Mouse (Mus musculus) midbrain, embryonic 15.5 days (tissue): ENCODE measurements at regions not wholly inside any gene's neighbourhood (a gene's known extent, or its start where the extent isn't known, plus 50 kb on each side); places are given as distances from the start of the nearest gene placed in this dataset.

Experiments
- ATAC-seq: fragments of 200-750 bp; cut with Nextera tagmentation; replicated peaks from 2 replicates; pipeline ENCODE4 v1.8.0; 2017; ENCODE audit warnings: moderate TSS enrichment
- H3K27ac ChIP-seq: fragments of 300-500 bp; sonication (generic); 2 replicates; pipeline ENCODE4 v1.5.1; 2015; ENCODE audit warnings: mild to moderate bottlenecking, inconsistent platforms
- H3K27me3 ChIP-seq: fragments of 300-500 bp; sonication (generic); replicated peaks from 2 replicates; pipeline ENCODE4 v1.6.1; 2015; ENCODE audit warnings: inconsistent platforms
- H3K36me3 ChIP-seq: fragments of 300-500 bp; sonication (generic); replicated peaks from 2 replicates; pipeline ENCODE4 v1.6.1; 2015; ENCODE audit warnings: inconsistent platforms
- H3K4me1 ChIP-seq: fragments of 300-500 bp; sonication (generic); 2 replicates; pipeline ENCODE4 v1.6.1; 2015; ENCODE audit warnings: inconsistent platforms
- H3K4me2 ChIP-seq: fragments of 300-500 bp; sonication (generic); 2 replicates; pipeline ENCODE4 v1.6.1; 2015; ENCODE audit warnings: inconsistent platforms, mild to moderate bottlenecking, moderate library complexity
- H3K4me3 ChIP-seq: fragments of 300-500 bp; sonication (generic); 2 replicates; pipeline ENCODE4 v1.5.1; 2015; ENCODE audit warnings: mild to moderate bottlenecking, inconsistent platforms
- H3K9ac ChIP-seq: fragments of 300-500 bp; sonication (generic); 2 replicates; pipeline ENCODE4 v1.6.1; 2015; ENCODE audit warnings: mild to moderate bottlenecking, inconsistent platforms
- H3K9me3 ChIP-seq: fragments of 300-500 bp; sonication (generic); 2 replicates; pipeline ENCODE4 v1.6.1; 2016; ENCODE audit warnings: inconsistent platforms
- WGBS: fragments of 180-500 bp; shearing (Covaris S2); methylation state at CpG from one replicate; pipeline ENCODE4 v1.1.7; 2015; ENCODE audit warnings: mixed read lengths; 5-methylcytosine and 5-hydroxymethylcytosine counted together

- 37% methylated on average over 3 of the region's 3 CpGs for WGBS
- H3K9me3 ChIP-seq, result no peaks in the 10 kb centered on the region
- ATAC-seq, result no peak
- H3K9ac ChIP-seq, result no peak overlapping the region
- no peak overlapping the region for H3K4me3 ChIP-seq
- no peak overlapping the region for H3K4me2 ChIP-seq
- H3K4me1 ChIP-seq, result no peaks in the 10 kb centered on the region
- no peaks in the 10 kb centered on the region for H3K27me3 ChIP-seq
- H3K36me3 ChIP-seq, result no peaks in the 10 kb centered on the region
- H3K27ac ChIP-seq, result no peak overlapping the region
These were observed 79.1 kb downstream of the Cyp26b1 start for GRCm38 (mm10) chr6:84514623-84515022.

- WGBS, result 91% methylated on average over 3 of the region's 3 CpGs
- ATAC-seq, result no peak
- no peak overlapping the region for H3K4me3 ChIP-seq
These were observed 85.1 kb downstream of the Cyp26b1 start for GRCm38 (mm10) chr6:84508598-84508997.

DNA sequence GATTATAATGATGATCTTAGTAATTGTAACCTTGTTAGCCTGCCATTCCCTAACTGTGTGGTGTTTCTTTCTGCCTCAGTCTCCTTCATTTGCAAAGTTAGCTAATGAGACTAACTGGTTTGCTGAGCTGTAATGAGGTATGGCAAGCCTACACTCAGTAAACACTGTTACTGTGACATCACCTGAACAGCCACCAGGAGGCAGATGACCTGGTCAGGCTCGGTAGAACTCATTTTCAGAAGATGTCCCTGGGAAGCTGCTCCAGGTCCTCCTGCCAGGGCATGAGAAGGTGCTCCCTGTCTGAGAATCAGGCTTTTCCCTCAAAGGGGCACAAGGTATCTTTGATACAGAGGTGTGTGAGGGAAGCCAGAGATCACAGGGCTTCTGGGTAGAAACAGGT, 87.0 kb downstream of the Cyp26b1 start:
- H3K4me1 ChIP-seq, result no peaks in the 10 kb centered on the region
- H3K27me3 ChIP-seq, result no peaks in the 10 kb centered on the region
- no peak overlapping the region for H3K4me3 ChIP-seq
- H3K36me3 ChIP-seq, result no peaks in the 10 kb centered on the region
- H3K9me3 ChIP-seq, result no peaks in the 10 kb centered on the region
- H3K9ac ChIP-seq, result no peak overlapping the region
- H3K4me2 ChIP-seq, result no peak overlapping the region
- H3K27ac ChIP-seq, result no peak overlapping the region
- ATAC-seq, result no peak
- WGBS, result 30% methylated on average over 1 of the region's 1 CpGs

More at GRCm38 (mm10) chr6:84508598-84508997, 85.1 kb downstream of the Cyp26b1 start:
- H3K27me3 ChIP-seq, result no peaks in the 10 kb centered on the region
- H3K4me2 ChIP-seq, result no peak overlapping the region
- no peaks in the 10 kb centered on the region for H3K36me3 ChIP-seq
- no peak overlapping the region for H3K9ac ChIP-seq
- no peaks in the 10 kb centered on the region for H3K9me3 ChIP-seq
- no peak overlapping the region for H3K27ac ChIP-seq
- H3K4me1 ChIP-seq, result no peaks in the 10 kb centered on the region

GRCm38 (mm10) chr6:84500255-84500886, 93.3 kb downstream of the Cyp26b1 start:
- H3K4me2 ChIP-seq, result no peak overlapping the region
- H3K9ac ChIP-seq, result no peak overlapping the region
- H3K4me3 ChIP-seq, result no peak overlapping the region
- H3K9me3 ChIP-seq, result no peaks in the 10 kb centered on the region
- no peaks in the 10 kb centered on the region for H3K4me1 ChIP-seq
- no peaks in the 10 kb centered on the region for H3K27me3 ChIP-seq
- no peak overlapping the region for H3K27ac ChIP-seq
- no peaks in the 10 kb centered on the region for H3K36me3 ChIP-seq
- ATAC-seq, result no peak
- WGBS, result 45% methylated on average over 13 of the region's 13 CpGs

- no peak for ATAC-seq
- Histone ChIP-seq H3K9ac (no peak overlapping the region), H3K27me3 (no peaks in the 10 kb centered on the region), H3K36me3 (no peaks in the 10 kb centered on the region), H3K4me3 (no peak overlapping the region), H3K4me1 (no peaks in the 10 kb centered on the region), H3K4me2 (no peak overlapping the region), H3K27ac (no peak overlapping the region), H3K9me3 (no peaks in the 10 kb centered on the region)
- WGBS, result 89% methylated on average over 9 of the region's 9 CpGs
These were observed 95.6 kb downstream of the Cyp26b1 start for GRCm38 (mm10) chr6:84498076-84498475.

DNA sequence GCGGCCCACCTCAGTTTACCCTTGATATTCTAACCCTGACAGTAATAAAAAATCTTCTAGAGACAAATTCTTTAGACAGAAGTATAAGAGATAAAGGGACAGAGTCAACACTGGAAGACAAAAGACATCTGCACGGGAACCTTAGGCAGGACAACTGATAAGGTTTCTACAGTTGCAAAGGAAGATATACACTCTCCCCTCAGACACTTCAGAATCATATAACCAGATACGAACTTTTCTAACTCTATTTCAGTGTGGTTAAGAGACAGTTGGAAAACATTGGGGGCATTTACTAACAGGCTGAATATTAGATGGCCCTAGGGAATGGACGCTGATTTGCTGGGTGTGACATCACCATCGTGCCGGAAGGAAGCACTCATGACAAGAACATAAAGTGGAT, 100.0 kb downstream of the Cyp26b1 start:
- H3K27me3 ChIP-seq, result no peaks in the 10 kb centered on the region
- H3K9ac ChIP-seq, result no peak overlapping the region
- no peak overlapping the region for H3K4me2 ChIP-seq
- no peak for ATAC-seq
- H3K36me3 ChIP-seq, result no peaks in the 10 kb centered on the region
- 91% methylated on average over 6 of the region's 6 CpGs for WGBS
- H3K9me3 ChIP-seq, result no peaks in the 10 kb centered on the region
- H3K27ac ChIP-seq, result no peak overlapping the region
- H3K4me3 ChIP-seq, result no peak overlapping the region
- no peaks in the 10 kb centered on the region for H3K4me1 ChIP-seq

- no peak overlapping the region for H3K27ac ChIP-seq
- H3K36me3 ChIP-seq, result no peaks in the 10 kb centered on the region
- no peaks in the 10 kb centered on the region for H3K4me1 ChIP-seq
- no peaks in the 10 kb centered on the region for H3K9me3 ChIP-seq
- H3K4me3 ChIP-seq, result no peak overlapping the region
- 90% methylated on average over 8 of the region's 8 CpGs for WGBS
- H3K9ac ChIP-seq, result no peak overlapping the region
- no peaks in the 10 kb centered on the region for H3K27me3 ChIP-seq
- no peak overlapping the region for H3K4me2 ChIP-seq
- ATAC-seq, result no peak
These were observed 100.5 kb downstream of the Cyp26b1 start for GRCm38 (mm10) chr6:84493169-84493568.

GRCm38 (mm10) chr6:84492594-84492993, 101.1 kb downstream of the Cyp26b1 start:
- H3K27me3 ChIP-seq, result no peaks in the 10 kb centered on the region
- no peak overlapping the region for H3K9ac ChIP-seq
- no peak overlapping the region for H3K27ac ChIP-seq
- no peaks in the 10 kb centered on the region for H3K4me1 ChIP-seq
- no peak overlapping the region for H3K4me3 ChIP-seq
- no peak for ATAC-seq
- H3K36me3 ChIP-seq, result no peaks in the 10 kb centered on the region
- 91% methylated on average over 2 of the region's 2 CpGs for WGBS
- no peak overlapping the region for H3K4me2 ChIP-seq
- H3K9me3 ChIP-seq, result no peaks in the 10 kb centered on the region

DNA sequence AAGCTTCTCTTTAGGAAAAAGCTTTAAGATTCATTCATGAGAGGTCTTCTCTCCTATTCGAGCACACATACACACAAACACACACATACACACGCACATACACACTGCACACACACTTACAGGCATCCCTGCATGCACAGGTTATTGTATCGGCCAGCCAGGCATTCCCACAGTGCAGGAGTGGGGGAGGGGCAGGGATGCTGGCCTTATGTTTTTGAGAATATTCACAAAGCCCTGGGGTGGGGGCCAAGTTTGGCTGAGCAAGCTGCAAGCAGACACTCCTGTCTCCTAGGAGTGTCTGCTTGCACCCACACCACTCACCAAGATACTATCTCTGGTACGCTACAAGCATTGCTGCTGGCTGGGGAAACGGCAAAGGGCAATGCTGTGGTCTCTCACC, 102.6 kb downstream of the Cyp26b1 start:
- 70% methylated on average over 5 of the region's 5 CpGs for WGBS
- no peak overlapping the region for H3K27ac ChIP-seq
- no peak for ATAC-seq
- no peak overlapping the region for H3K4me3 ChIP-seq
- H3K9ac ChIP-seq, result no peak overlapping the region
- no peaks in the 10 kb centered on the region for H3K36me3 ChIP-seq
- H3K4me1 ChIP-seq, result no peaks in the 10 kb centered on the region
- H3K27me3 ChIP-seq, result no peaks in the 10 kb centered on the region
- no peak overlapping the region for H3K4me2 ChIP-seq
- no peaks in the 10 kb centered on the region for H3K9me3 ChIP-seq

GRCm38 (mm10) chr6:84481205-84481604, 112.5 kb downstream of the Cyp26b1 start:
- H3K27ac ChIP-seq, result no peak overlapping the region
- H3K9me3 ChIP-seq, result no peaks in the 10 kb centered on the region
- no peak overlapping the region for H3K4me2 ChIP-seq
- no peak overlapping the region for H3K9ac ChIP-seq
- no peaks in the 10 kb centered on the region for H3K36me3 ChIP-seq
- ATAC-seq, result no peak
- peaks cover 4% of the 10 kb centered on the region for H3K4me1 ChIP-seq
- WGBS, result 56% methylated on average over 7 of the region's 7 CpGs
- no peaks in the 10 kb centered on the region for H3K27me3 ChIP-seq
- no peak overlapping the region for H3K4me3 ChIP-seq

DNA sequence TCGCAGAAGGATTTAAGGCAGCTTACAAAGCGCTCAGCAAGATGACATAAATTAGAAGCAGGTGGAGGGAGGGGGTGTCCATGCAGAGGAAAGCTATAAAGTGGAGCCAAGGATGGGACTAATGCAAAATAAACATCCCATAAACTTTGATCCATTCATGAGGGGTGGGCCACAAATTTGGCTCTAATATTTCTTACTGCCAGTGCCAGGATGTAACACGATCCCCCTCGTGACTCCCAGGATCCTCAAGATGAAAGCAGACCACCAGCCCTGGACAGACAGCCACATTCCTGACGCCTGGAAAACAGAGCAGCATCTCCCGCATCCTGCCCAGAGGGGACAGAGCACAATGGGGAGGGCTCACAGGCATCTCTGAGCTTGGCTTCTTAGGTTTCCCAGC, 116.6 kb downstream of the Cyp26b1 start:
- H3K27me3 ChIP-seq, result no peaks in the 10 kb centered on the region
- H3K4me3 ChIP-seq, result no peak overlapping the region
- H3K9ac ChIP-seq, result no peak overlapping the region
- 52% methylated on average over 6 of the region's 6 CpGs for WGBS
- no peak overlapping the region for H3K27ac ChIP-seq
- H3K36me3 ChIP-seq, result no peaks in the 10 kb centered on the region
- no peaks in the 10 kb centered on the region for H3K9me3 ChIP-seq
- no peak for ATAC-seq
- H3K4me2 ChIP-seq, result no peak overlapping the region
- H3K4me1 ChIP-seq, result peaks cover 4% of the 10 kb centered on the region

GRCm38 (mm10) chr6:84476466-84476865, 117.2 kb downstream of the Cyp26b1 start:
- 57% methylated on average over 9 of the region's 9 CpGs for WGBS
- H3K4me2 ChIP-seq, result no peak overlapping the region
- H3K36me3 ChIP-seq, result no peaks in the 10 kb centered on the region
- H3K4me3 ChIP-seq, result no peak overlapping the region
- ATAC-seq, result no peak
- peaks cover 4% of the 10 kb centered on the region for H3K4me1 ChIP-seq
- no peaks in the 10 kb centered on the region for H3K27me3 ChIP-seq
- H3K9ac ChIP-seq, result no peak overlapping the region
- no peak overlapping the region for H3K27ac ChIP-seq
- no peaks in the 10 kb centered on the region for H3K9me3 ChIP-seq

GRCm38 (mm10) chr6:84474835-84475234, 118.9 kb downstream of the Cyp26b1 start:
- no peak overlapping the region for H3K27ac ChIP-seq
- no peak overlapping the region for H3K4me2 ChIP-seq
- H3K4me3 ChIP-seq, result no peak overlapping the region
- H3K4me1 ChIP-seq, result peaks cover 4% of the 10 kb centered on the region
- H3K36me3 ChIP-seq, result no peaks in the 10 kb centered on the region
- no peaks in the 10 kb centered on the region for H3K9me3 ChIP-seq
- H3K9ac ChIP-seq, result no peak overlapping the region
- no peaks in the 10 kb centered on the region for H3K27me3 ChIP-seq
- ATAC-seq, result no peak
